10 mouse cellular contexts compared by ENCODE assay signal in genomic region chr5:142451759-142452158, GRCm38 (mm10). TPM values are rescaled to one million over a fixed set of nuclear protein-coding genes. Genes with fewer than 3 reads are reported as not detected.
DNase-seq lines count a peak whose midpoint lies in the region; ATAC-seq lines count a peak whose summit lies in the region.
"Had no signal": no experiment of that assay in that cellular context is flagged by ENCODE, and none has a peak within 500 bp of the region (broad histone marks: within the 10 kb centered on the region; RNA-seq: fewer than 3 reads in every experiment).

No protein-coding gene starts in this region.

- H3K27ac ChIP-seq in midbrain, embryonic 10.5 days (replicated peaks), result peak overlapping the region; percentile 19; the same call in 1 of the 2 replicates
- no peak overlapping the region for H3K27ac ChIP-seq in midbrain, embryonic 15.5 days
- H3K27ac ChIP-seq in limb, embryonic 10.5 days, result peak overlapping the region; percentile 23; the same call in 1 of the 2 replicates
- H3K27ac ChIP-seq: hindbrain, embryonic 15.5 days; limb, embryonic 15.5 days had no signal

- peaks cover 34% of the 10 kb centered on the region for H3K4me1 ChIP-seq in midbrain, embryonic 10.5 days
- H3K4me1 ChIP-seq in midbrain, embryonic 15.5 days, result peaks cover 7% of the 10 kb centered on the region
- peaks cover 40% of the 10 kb centered on the region for H3K4me1 ChIP-seq in limb, embryonic 10.5 days

- no peaks in the 10 kb centered on the region for H3K9me3 ChIP-seq in midbrain, embryonic 10.5 days (replicated peaks)
- no peaks in the 10 kb centered on the region for H3K9me3 ChIP-seq in midbrain, embryonic 15.5 days
- H3K9me3 ChIP-seq in limb, embryonic 10.5 days (replicated peaks), result no peaks in the 10 kb centered on the region
- H3K9me3 ChIP-seq: hindbrain, embryonic 15.5 days; limb, embryonic 15.5 days had no signal

- no peak overlapping the region for H3K4me3 ChIP-seq in midbrain, embryonic 10.5 days
- H3K4me3 ChIP-seq in midbrain, embryonic 15.5 days, result no peak overlapping the region
- H3K4me3 ChIP-seq in limb, embryonic 10.5 days, result no peak overlapping the region
- H3K4me3 ChIP-seq: hindbrain, embryonic 15.5 days; limb, embryonic 15.5 days had no signal

- 0% methylated on average over 1 of the region's 1 CpGs for WGBS in midbrain, embryonic 10.5 days
- WGBS in midbrain, embryonic 15.5 days, result 18% methylated on average over 1 of the region's 1 CpGs
- WGBS in limb, embryonic 10.5 days, result 18% methylated on average over 1 of the region's 1 CpGs

- peaks cover 80% of the 10 kb centered on the region for H3K36me3 ChIP-seq in midbrain, embryonic 10.5 days
- peaks cover 21% of the 10 kb centered on the region for H3K36me3 ChIP-seq in midbrain, embryonic 15.5 days (replicated peaks)
- H3K36me3 ChIP-seq in limb, embryonic 10.5 days, result peaks cover 77% of the 10 kb centered on the region

- peak; percentile 73 for DNase-seq in midbrain, embryonic 10.5 days (ENCODE audit: low spot score)
- DNase-seq in embryo, embryonic 11 days, result peak; percentile 81
- DNase-seq in limb, embryonic 10.5 days (ENCODE audit: low spot score), result peak; percentile 69
- DNase-seq in yolk sac, embryonic 10.5 days (ENCODE audit: low spot score), result peak; percentile 90
- DNase-seq in thymus, postnatal 10 days (ENCODE audit: low spot score in 2 of 2), result no peak
- DNase-seq in left cerebral cortex, adult 8-10 months (ENCODE audit: low spot score in 2 of 2), result no peak
- DNase-seq in layer of hippocampus, postnatal 14 days (ENCODE audit: low spot score in 2 of 2), result no peak

- H3K9ac ChIP-seq in midbrain, embryonic 15.5 days, result no peak overlapping the region
- H3K9ac ChIP-seq: hindbrain, embryonic 15.5 days; limb, embryonic 15.5 days had no signal

- ATAC-seq in midbrain, embryonic 15.5 days (replicated peaks), result no peak

- H3K27me3 ChIP-seq in midbrain, embryonic 10.5 days (ENCODE audit: low read depth, poor library complexity, severe bottlenecking), result no peaks in the 10 kb centered on the region
- H3K27me3 ChIP-seq in midbrain, embryonic 15.5 days (replicated peaks), result no peaks in the 10 kb centered on the region
- no peaks in the 10 kb centered on the region for H3K27me3 ChIP-seq in limb, embryonic 10.5 days (ENCODE audit: low read depth, poor library complexity, severe bottlenecking)
- H3K27me3 ChIP-seq: hindbrain, embryonic 15.5 days; limb, embryonic 15.5 days had no signal

- H3K4me2 ChIP-seq in midbrain, embryonic 15.5 days, result no peak overlapping the region
- H3K4me2 ChIP-seq: hindbrain, embryonic 15.5 days; limb, embryonic 15.5 days had no signal

RNA-seq across cellular contexts. Expression of gene Ap5z1, which starts 12.0 kb away (rescaled TPM):
- polyA plus RNA-seq in midbrain, embryonic 10.5 days (2016; fragmentation: Nextera tagmentation; extraction: Ambion mirVana), result 12.3 and 14.6 TPM in 2 replicates
- 13.7 and 14.2 TPM in 2 replicates for polyA plus RNA-seq in midbrain, embryonic 15.5 days (2015; fragmentation: Nextera tagmentation; extraction: Ambion mirVana)
- polyA plus RNA-seq in limb, embryonic 10.5 days (2016; fragmentation: Nextera tagmentation; extraction: Ambion mirVana), result 11.2 and 16.2 TPM in 2 replicates
- total RNA-seq in left cerebral cortex, adult 8-10 months (2022), result 10 to 100 TPM; 20.1 to 25.6 (median 25.1) TPM
- 10 to 100 TPM; 18.3 to 19.1 TPM for total RNA-seq in layer of hippocampus, postnatal 14 days (2021)

RNA-seq across cellular contexts. Expression of gene Foxk1, which starts 50.5 kb away (rescaled TPM):
- 3.7 and 5.3 TPM in 2 replicates for polyA plus RNA-seq in midbrain, embryonic 10.5 days (2016; fragmentation: Nextera tagmentation; extraction: Ambion mirVana)
- 6.9 and 8.1 TPM in 2 replicates for polyA plus RNA-seq in midbrain, embryonic 15.5 days (2015; fragmentation: Nextera tagmentation; extraction: Ambion mirVana)
- polyA plus RNA-seq in limb, embryonic 10.5 days (2016; fragmentation: Nextera tagmentation; extraction: Ambion mirVana), result 3.5 and 4.5 TPM in 2 replicates
- 10 to 100 TPM; 39.6 to 43.1 (median 42.7) TPM for total RNA-seq in left cerebral cortex, adult 8-10 months (2022)
- 10 to 100 TPM; 37.9 to 39.7 TPM for total RNA-seq in layer of hippocampus, postnatal 14 days (2021)

Comparison
In these comparisons a context has a peak if more than half of its experiments do, and no peak if none do; other contexts are left out.
1. DNase-seq: peak in midbrain, embryonic 10.5 days (single experiment), embryo, embryonic 11 days (single experiment), limb, embryonic 10.5 days (single experiment) and yolk sac, embryonic 10.5 days (single experiment); none in thymus, postnatal 10 days (0 of 2), left cerebral cortex, adult 8-10 months (0 of 2) and layer of hippocampus, postnatal 14 days (0 of 2).